Mouse (Mus musculus): ENCODE results near the gene Pcsk6. TPM values are rescaled to one million over a fixed set of nuclear protein-coding genes. Genes with fewer than 3 reads are reported as not detected.

The Pcsk6 gene
- polyA plus RNA-seq, 1 experiment from 2014 or later = 2.1 TPM

- H3K27me3 ChIP-seq = no peaks in the 10 kb centered on the region
- H3K4me2 ChIP-seq (replicated peaks) = no peak overlapping the region
- peaks cover 13% of the 10 kb centered on the region for H3K4me1 ChIP-seq
- H3K27ac ChIP-seq = no peak overlapping the region
- H3K4me3 ChIP-seq = no peak overlapping the region
- no peak overlapping the region for H3K9ac ChIP-seq
- ATAC-seq (ENCODE audit: insufficient number of reproducible peaks, insufficient read depth, low FRiP score, low TSS enrichment) = no peak
- WGBS = 78% methylated on average over 4 of the region's 4 CpGs
- no peaks in the 10 kb centered on the region for H3K9me3 ChIP-seq
- H3K36me3 ChIP-seq = no peaks in the 10 kb centered on the region
Observed at GRCm38 (mm10) chr7:65954583-65954982, 93.0 kb downstream of the Pcsk6 start.

GRCm38 (mm10) chr7:65955304-65956220, 94.0 kb downstream of the Pcsk6 start:
- no peak overlapping the region for H3K27ac ChIP-seq

GRCm38 (mm10) chr7:65957245-65957644, 95.7 kb downstream of the Pcsk6 start:
- no peak overlapping the region for H3K4me2 ChIP-seq (replicated peaks)
- H3K27ac ChIP-seq = no peak overlapping the region
- H3K4me3 ChIP-seq = no peak overlapping the region
- H3K27me3 ChIP-seq = no peaks in the 10 kb centered on the region
- no peaks in the 10 kb centered on the region for H3K9me3 ChIP-seq
- H3K4me1 ChIP-seq = peaks cover 13% of the 10 kb centered on the region
- no peak overlapping the region for H3K9ac ChIP-seq
- H3K36me3 ChIP-seq = no peaks in the 10 kb centered on the region
- no peak for ATAC-seq (ENCODE audit: insufficient number of reproducible peaks, insufficient read depth, low FRiP score, low TSS enrichment)
- 93% methylated on average over 1 of the region's 1 CpGs for WGBS

More at GRCm38 (mm10) chr7:65955304-65956220, 94.0 kb downstream of the Pcsk6 start:
- 47% methylated on average over 24 of the region's 24 CpGs for WGBS
- Histone ChIP-seq H3K4me3 (no peak overlapping the region), H3K9me3 (no peaks in the 10 kb centered on the region), H3K4me2 (replicated peaks) (0 out of 2 replicates have a peak overlapping the region, but pooled peaks have one; percentile 4), H3K27me3 (no peaks in the 10 kb centered on the region), H3K36me3 (no peaks in the 10 kb centered on the region), H3K4me1 (peaks cover 13% of the 10 kb centered on the region), H3K9ac (no peak overlapping the region)
- peak; percentile 61; the same call in 1 of the 2 replicates for ATAC-seq (ENCODE audit: insufficient number of reproducible peaks, insufficient read depth, low FRiP score, low TSS enrichment)

GRCm38 (mm10) chr7:65958105-65958504, 96.6 kb downstream of the Pcsk6 start:
- H3K4me1 ChIP-seq = peaks cover 13% of the 10 kb centered on the region
- ATAC-seq (ENCODE audit: insufficient number of reproducible peaks, insufficient read depth, low FRiP score, low TSS enrichment) = no peak
- H3K27ac ChIP-seq = no peak overlapping the region
- H3K9me3 ChIP-seq = no peaks in the 10 kb centered on the region
- 84% methylated on average over 5 of the region's 5 CpGs for WGBS
- no peaks in the 10 kb centered on the region for H3K27me3 ChIP-seq
- no peak overlapping the region for H3K4me3 ChIP-seq
- H3K9ac ChIP-seq = no peak overlapping the region
- H3K36me3 ChIP-seq = no peaks in the 10 kb centered on the region
- H3K4me2 ChIP-seq (replicated peaks) = no peak overlapping the region

GRCm38 (mm10) chr7:65959221-65959924, 97.8 kb downstream of the Pcsk6 start:
- no peak overlapping the region for H3K4me2 ChIP-seq (replicated peaks)
- H3K36me3 ChIP-seq = no peaks in the 10 kb centered on the region
- no peak overlapping the region for H3K9ac ChIP-seq
- H3K4me3 ChIP-seq = no peak overlapping the region
- no peaks in the 10 kb centered on the region for H3K27me3 ChIP-seq
- H3K27ac ChIP-seq = no peak overlapping the region
- H3K9me3 ChIP-seq = no peaks in the 10 kb centered on the region
- peaks cover 13% of the 10 kb centered on the region for H3K4me1 ChIP-seq
- ATAC-seq (ENCODE audit: insufficient number of reproducible peaks, insufficient read depth, low FRiP score, low TSS enrichment) = no peak
- 97% methylated on average over 9 of the region's 9 CpGs for WGBS

- 92% methylated on average over 7 of the region's 7 CpGs for WGBS
- Histone ChIP-seq H3K27ac (no peak overlapping the region), H3K9ac (no peak overlapping the region), H3K27me3 (no peaks in the 10 kb centered on the region), H3K4me2 (replicated peaks) (no peak overlapping the region), H3K9me3 (no peaks in the 10 kb centered on the region), H3K4me3 (no peak overlapping the region), H3K36me3 (no peaks in the 10 kb centered on the region), H3K4me1 (no peaks in the 10 kb centered on the region)
- no peak for ATAC-seq (ENCODE audit: insufficient number of reproducible peaks, insufficient read depth, low FRiP score, low TSS enrichment)
Observed at GRCm38 (mm10) chr7:65962611-65963010, 101.1 kb downstream of the Pcsk6 start.

GRCm38 (mm10) chr7:65964398-65964797, 102.9 kb downstream of the Pcsk6 start:
- no peaks in the 10 kb centered on the region for H3K9me3 ChIP-seq
- H3K27ac ChIP-seq = no peak overlapping the region
- H3K27me3 ChIP-seq = no peaks in the 10 kb centered on the region
- no peaks in the 10 kb centered on the region for H3K36me3 ChIP-seq
- ATAC-seq (ENCODE audit: insufficient number of reproducible peaks, insufficient read depth, low FRiP score, low TSS enrichment) = no peak
- no peak overlapping the region for H3K4me2 ChIP-seq (replicated peaks)
- no peak overlapping the region for H3K9ac ChIP-seq
- no peaks in the 10 kb centered on the region for H3K4me1 ChIP-seq
- H3K4me3 ChIP-seq = no peak overlapping the region

GRCm38 (mm10) chr7:65971301-65971700, 109.8 kb downstream of the Pcsk6 start:
- Histone ChIP-seq H3K9me3 (no peaks in the 10 kb centered on the region), H3K4me2 (replicated peaks) (no peak overlapping the region), H3K27me3 (no peaks in the 10 kb centered on the region), H3K27ac (no peak overlapping the region), H3K4me3 (no peak overlapping the region), H3K36me3 (no peaks in the 10 kb centered on the region), H3K9ac (no peak overlapping the region), H3K4me1 (peaks cover 10% of the 10 kb centered on the region; the same call in 1 of the 2 replicates)
- WGBS = 79% methylated on average over 10 of the region's 10 CpGs
- ATAC-seq (ENCODE audit: insufficient number of reproducible peaks, insufficient read depth, low FRiP score, low TSS enrichment) = no peak

GRCm38 (mm10) chr7:65977286-65977685, 115.8 kb downstream of the Pcsk6 start:
- no peak overlapping the region for H3K9ac ChIP-seq
- peaks cover 8% of the 10 kb centered on the region; the same call in 1 of the 2 replicates for H3K4me1 ChIP-seq
- no peak overlapping the region for H3K27ac ChIP-seq
- H3K27me3 ChIP-seq = no peaks in the 10 kb centered on the region
- no peak overlapping the region for H3K4me3 ChIP-seq
- no peak overlapping the region for H3K4me2 ChIP-seq (replicated peaks)
- 55% methylated on average over 5 of the region's 5 CpGs for WGBS
- H3K9me3 ChIP-seq = no peaks in the 10 kb centered on the region
- H3K36me3 ChIP-seq = no peaks in the 10 kb centered on the region
- no peak for ATAC-seq (ENCODE audit: insufficient number of reproducible peaks, insufficient read depth, low FRiP score, low TSS enrichment)

GRCm38 (mm10) chr7:65977977-65978376, 116.4 kb downstream of the Pcsk6 start:
- Histone ChIP-seq H3K27me3 (no peaks in the 10 kb centered on the region), H3K4me3 (no peak overlapping the region), H3K9ac (no peak overlapping the region), H3K9me3 (no peaks in the 10 kb centered on the region), H3K27ac (no peak overlapping the region), H3K36me3 (no peaks in the 10 kb centered on the region), H3K4me1 (peaks cover 8% of the 10 kb centered on the region; the same call in 1 of the 2 replicates), H3K4me2 (replicated peaks) (no peak overlapping the region)
- ATAC-seq (ENCODE audit: insufficient number of reproducible peaks, insufficient read depth, low FRiP score, low TSS enrichment) = no peak
- 73% methylated on average over 11 of the region's 11 CpGs for WGBS

- no peaks in the 10 kb centered on the region for H3K36me3 ChIP-seq
- no peak overlapping the region for H3K4me3 ChIP-seq
- peaks cover 8% of the 10 kb centered on the region; the same call in 1 of the 2 replicates for H3K4me1 ChIP-seq
- no peak overlapping the region for H3K4me2 ChIP-seq (replicated peaks)
- ATAC-seq (ENCODE audit: insufficient number of reproducible peaks, insufficient read depth, low FRiP score, low TSS enrichment) = no peak
- H3K27ac ChIP-seq = no peak overlapping the region
- no peaks in the 10 kb centered on the region for H3K9me3 ChIP-seq
- H3K9ac ChIP-seq = no peak overlapping the region
- 69% methylated on average over 11 of the region's 11 CpGs for WGBS
- H3K27me3 ChIP-seq = no peaks in the 10 kb centered on the region
Observed at GRCm38 (mm10) chr7:65978996-65979823, 117.7 kb downstream of the Pcsk6 start.
